Mouse (Mus musculus) embryonic facial prominence, embryonic 12.5 days (tissue): ENCODE measurements around the gene Otulin. TPM values are rescaled to one million over a fixed set of nuclear protein-coding genes. Genes with fewer than 3 reads are reported as not detected.

Experiments used
- ATAC-seq: fragments of 200-750 bp; cut with Nextera tagmentation; 2 replicates; pipeline ENCODE4 v1.8.0; 2017; ENCODE audit not compliant: insufficient number of reproducible peaks, insufficient read depth, low FRiP score, low TSS enrichment
- H3K27ac ChIP-seq: fragments of 300-500 bp; sonication (generic); 2 replicates; pipeline ENCODE4 v1.5.1; 2016; ENCODE audit warnings: mild to moderate bottlenecking
- H3K27me3 ChIP-seq: fragments of 300-500 bp; sonication (generic); 2 replicates; pipeline ENCODE4 v1.6.1; 2016; ENCODE audit warnings: mild to moderate bottlenecking, moderate library complexity
- H3K36me3 ChIP-seq: fragments of 300-500 bp; sonication (generic); 2 replicates; pipeline ENCODE4 v1.6.1; 2016; ENCODE audit warnings: mild to moderate bottlenecking
- H3K4me1 ChIP-seq: fragments of 300-500 bp; sonication (generic); 2 replicates; pipeline ENCODE4 v1.6.1; 2016
- H3K4me2 ChIP-seq: fragments of 300-500 bp; sonication (generic); replicated peaks from 2 replicates; pipeline ENCODE4 v1.6.1; 2016; ENCODE audit warnings: mild to moderate bottlenecking, moderate library complexity
- H3K4me3 ChIP-seq: fragments of 300-500 bp; sonication (generic); 2 replicates; pipeline ENCODE4 v1.5.1; 2016; ENCODE audit warnings: mild to moderate bottlenecking
- H3K9ac ChIP-seq: fragments of 300-500 bp; sonication (generic); 2 replicates; pipeline ENCODE4 v1.6.1; 2016; ENCODE audit warnings: mild to moderate bottlenecking, moderate library complexity
- H3K9me3 ChIP-seq: fragments of 300-500 bp; sonication (generic); 2 replicates; pipeline ENCODE4 v1.6.1; 2016; ENCODE audit warnings: mild to moderate bottlenecking, moderate library complexity
- WGBS: fragments of 180-500 bp; shearing (Covaris S2); methylation state at CpG from one replicate; pipeline ENCODE4 v1.1.7; 2016; 5-methylcytosine and 5-hydroxymethylcytosine counted together
- microRNA-seq: library from miRNA; unstranded; fragments of <30 nt; microRNA quantifications from one replicate; pipeline ENCODE4, GENCODE M21; 2017
- polyA plus RNA-seq: library from polyadenylated mRNA; unstranded; fragments of >200 nt; fragmentation: Nextera tagmentation; extraction: Ambion mirVana; gene quantifications from 2 replicates; pipeline ENCODE4 v1.2.1, GENCODE M21; 2016

The Otulin gene
- polyA plus RNA-seq, 1 experiment from 2014 or later, result 35.4 TPM

GRCm38 (mm10) chr15:27493516-27493915 lies 137.0 kb downstream of the Otulin start:
- H3K4me1 ChIP-seq, result peaks cover 4% of the 10 kb centered on the region; the same call in 1 of the 2 replicates
- H3K27me3 ChIP-seq, result no peaks in the 10 kb centered on the region
- ATAC-seq, result no peak
- H3K4me2 ChIP-seq, result no peak overlapping the region
- 50% methylated on average over 10 of the region's 10 CpGs for WGBS
- no peak overlapping the region for H3K9ac ChIP-seq
- no peaks in the 10 kb centered on the region for H3K36me3 ChIP-seq
- no peak overlapping the region for H3K4me3 ChIP-seq
- no peaks in the 10 kb centered on the region for H3K9me3 ChIP-seq
- H3K27ac ChIP-seq, result no peak overlapping the region

DNA sequence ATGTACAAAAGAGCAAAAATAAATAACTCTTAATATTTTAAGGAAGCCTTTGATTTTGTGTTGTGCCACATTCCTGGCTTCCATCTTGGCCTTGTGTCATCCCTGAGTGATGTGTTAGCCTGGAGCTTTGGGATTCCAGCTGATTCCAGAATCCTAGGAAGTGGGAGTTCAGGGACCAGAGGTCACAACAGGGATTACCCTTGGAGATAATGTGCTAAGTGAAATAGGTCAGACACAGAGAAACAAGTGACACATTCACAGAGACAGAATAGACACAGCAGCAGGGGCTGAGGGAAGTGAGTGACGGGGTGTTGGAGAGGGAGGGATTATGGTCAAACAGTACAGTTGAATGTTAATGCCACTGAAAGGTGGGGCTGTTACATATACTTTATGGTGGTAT lies 137.8 kb downstream of the Otulin start:
- WGBS, result 77% methylated on average over 1 of the region's 1 CpGs

More for the DNA sequence above, 137.8 kb downstream of the Otulin start:
- H3K4me1 ChIP-seq, result peaks cover 12% of the 10 kb centered on the region
- no peaks in the 10 kb centered on the region for H3K9me3 ChIP-seq
- no peak overlapping the region for H3K4me2 ChIP-seq
- H3K4me3 ChIP-seq, result no peak overlapping the region
- H3K9ac ChIP-seq, result no peak overlapping the region
- H3K36me3 ChIP-seq, result no peaks in the 10 kb centered on the region
- ATAC-seq, result no peak
- no peaks in the 10 kb centered on the region for H3K27me3 ChIP-seq
- no peak overlapping the region for H3K27ac ChIP-seq

Small RNAs within 50 kb of the gene (microRNA-seq; reads per million reads assigned to microRNA genes)
- gene Mir7117, result 0.54 reads per million

Other genes with a start within 250 kb of the Otulin start
- 9.7 and 9.8 TPM in 2 replicates for gene Ank, start 164.0 kb downstream of the Otulin start, polyA plus RNA-seq
- gene Otulinl, start 50.9 kb upstream of the Otulin start, polyA plus RNA-seq, result 17.3 and 19.9 TPM in 2 replicates